Mouse (Mus musculus) kidney, adult 2 months (tissue): ENCODE results near the gene Nedd4. TPM values are rescaled to one million over a fixed set of nuclear protein-coding genes. Genes with fewer than 3 reads are reported as not detected.
"Not testable (repeated sequence)": the region's sequence is repeated elsewhere in the genome, so short reads cannot be mapped to it uniquely, and the experiment has no call there.

ENCODE experiments used
- DNase-seq: peaks from one replicate; pipeline ENCODE4 v3.0.0; 2021
- H3K27ac ChIP-seq: fragments of 200-500 bp; 2 replicates; pipeline ENCODE4 v1.5.1; 2012; ENCODE audit warnings: low read depth, low read length, control low read depth, inconsistent platforms; ENCODE audit not compliant: insufficient read depth
- H3K27me3 ChIP-seq: fragments of 200-500 bp; replicated peaks from 2 replicates; pipeline ENCODE4 v1.6.1; 2012; ENCODE audit warnings: mild to moderate bottlenecking, moderate library complexity, low read length, inconsistent platforms; ENCODE audit not compliant: control insufficient read depth, insufficient read depth
- H3K36me3 ChIP-seq: fragments of 200-500 bp; 2 replicates; pipeline ENCODE4 v1.6.1; 2012; ENCODE audit warnings: mild to moderate bottlenecking, moderate library complexity, low read length, inconsistent platforms; ENCODE audit not compliant: control insufficient read depth, insufficient read depth
- H3K4me1 ChIP-seq: fragments of 200-500 bp; 2 replicates; pipeline ENCODE4 v1.6.1; 2011; ENCODE audit warnings: low read length; ENCODE audit not compliant: control insufficient read depth, insufficient read depth
- H3K4me3 ChIP-seq: fragments of 200-500 bp; 2 replicates; pipeline ENCODE4 v1.5.1; 2011; ENCODE audit warnings: mild to moderate bottlenecking, low read depth, low read length, control low read depth; ENCODE audit not compliant: insufficient read depth
- CTCF ChIP-seq: fragments of 200-500 bp; conservative IDR thresholded peaks from 2 replicates; pipeline ENCODE4 v1.5.1; 2011; ENCODE audit warnings: low read depth, mild to moderate bottlenecking, control low read depth, low read length, moderate library complexity, mixed read lengths; ENCODE audit not compliant: insufficient read depth, insufficient read length
- POLR2A ChIP-seq: fragments of 200-500 bp; IDR thresholded peaks from one replicate; pipeline ENCODE4 v1.6.1; 2011; ENCODE audit warnings: low read depth, low read length, control low read depth
- WGBS: fragments of 180-500 bp; shearing (Covaris S2); methylation state at CpG from one replicate; pipeline ENCODE4 v1.1.7; 2018; 5-methylcytosine and 5-hydroxymethylcytosine counted together
- polyA plus RNA-seq: library from polyadenylated mRNA; depleted of rRNA; stranded (reverse); fragments of >200 nt; gene quantifications from 2 replicates; pipeline ENCODE4 v1.2.3, GENCODE M21; 2012

The Nedd4 gene
- polyA plus RNA-seq, 1 experiment = 118 TPM

GRCm38 (mm10) chr9:72641093-72641680 lies 21.0 kb upstream of the Nedd4 start:
- Histone ChIP-seq H3K4me1 (peaks cover 15% of the 10 kb centered on the region), H3K4me3 (no peak overlapping the region), H3K36me3 (no peaks in the 10 kb centered on the region), H3K27me3 (no peaks in the 10 kb centered on the region), H3K27ac (peak overlapping the region; percentile 99)
- 45% methylated on average over 6 of the region's 6 CpGs for WGBS
- TF ChIP-seq CTCF (no peak), POLR2A (no peak)
- peak; percentile 41 for DNase-seq

- 92% methylated on average over 4 of the region's 4 CpGs for WGBS
- DNase-seq = not testable (repeated sequence)
- H3K4me1 ChIP-seq = peaks cover 15% of the 10 kb centered on the region
These were observed 19.2 kb upstream of the Nedd4 start for GRCm38 (mm10) chr9:72642756-72643447.

GRCm38 (mm10) chr9:72643651-72644417 lies 18.3 kb upstream of the Nedd4 start:
- Histone ChIP-seq H3K27me3 (no peaks in the 10 kb centered on the region), H3K4me1 (peaks cover 15% of the 10 kb centered on the region), H3K36me3 (no peaks in the 10 kb centered on the region), H3K27ac (no peak overlapping the region; the same call in 1 of the 2 replicates), H3K4me3 (no peak overlapping the region)
- no peak for DNase-seq
- no peak for TF ChIP-seq POLR2A
- no peak for TF ChIP-seq CTCF
- WGBS = 76% methylated on average over 6 of the region's 6 CpGs

More at GRCm38 (mm10) chr9:72642756-72643447, 19.2 kb upstream of the Nedd4 start:
- not testable (repeated sequence) for H3K27ac ChIP-seq, H3K27me3 ChIP-seq, H3K36me3 ChIP-seq, H3K4me3 ChIP-seq

- Histone ChIP-seq H3K27ac (no peak overlapping the region; the same call in 1 of the 2 replicates), H3K4me1 (peaks cover 11% of the 10 kb centered on the region; the same call in 1 of the 2 replicates), H3K27me3 (no peaks in the 10 kb centered on the region), H3K36me3 (no peaks in the 10 kb centered on the region), H3K4me3 (no peak overlapping the region)
- no peak for DNase-seq
- 54% methylated on average over 6 of the region's 6 CpGs for WGBS
- no peak for TF ChIP-seq CTCF
- no peak for TF ChIP-seq POLR2A
These were observed 17.6 kb upstream of the Nedd4 start for GRCm38 (mm10) chr9:72644418-72645110.

- Histone ChIP-seq H3K27ac (no peak overlapping the region), H3K4me1 (no peaks in the 10 kb centered on the region; the same call in 1 of the 2 replicates), H3K4me3 (no peak overlapping the region), H3K27me3 (no peaks in the 10 kb centered on the region), H3K36me3 (no peaks in the 10 kb centered on the region)
- TF ChIP-seq POLR2A (no peak), CTCF (no peak)
- no peak for DNase-seq
- 49% methylated on average over 2 of the region's 2 CpGs for WGBS
These were observed 12.4 kb upstream of the Nedd4 start for GRCm38 (mm10) chr9:72649781-72650180.

- H3K27ac ChIP-seq = no peak overlapping the region
- H3K4me1 ChIP-seq = peaks cover 7% of the 10 kb centered on the region; the same call in 1 of the 2 replicates
- 48% methylated on average over 8 of the region's 8 CpGs for WGBS
- no peak for DNase-seq
- H3K4me3 ChIP-seq = no peak overlapping the region
- TF ChIP-seq POLR2A (no peak), CTCF (no peak)
- no peaks in the 10 kb centered on the region for H3K36me3 ChIP-seq
- H3K27me3 ChIP-seq = no peaks in the 10 kb centered on the region
These were observed 9.2 kb upstream of the Nedd4 start for GRCm38 (mm10) chr9:72652961-72653360.
